Mouse (Mus musculus) heart, embryonic 16.5 days (tissue): ENCODE measurements around the gene Gm20911. TPM values are rescaled to one million over a fixed set of nuclear protein-coding genes. Genes with fewer than 3 reads are reported as not detected.
"Not testable (repeated sequence)": the region's sequence is repeated elsewhere in the genome, so short reads cannot be mapped to it uniquely, and the experiment has no call there.

Source experiments
- ATAC-seq: fragments of 200-750 bp; cut with Nextera tagmentation; replicated peaks from 2 replicates; pipeline ENCODE4 v1.8.0; 2017; ENCODE audit warnings: moderate number of reproducible peaks; ENCODE audit not compliant: insufficient read depth, low FRiP score; ENCODE audit errors: extremely low read depth
- H3K27ac ChIP-seq: fragments of 300-500 bp; sonication (generic); 2 replicates; pipeline ENCODE4 v1.5.1; 2014; ENCODE audit warnings: mild to moderate bottlenecking, low read length, control low read depth, moderate library complexity
- H3K27me3 ChIP-seq: fragments of 300-500 bp; sonication (generic); 2 replicates; pipeline ENCODE4 v1.6.1; 2014; ENCODE audit warnings: low read length, mixed read lengths; ENCODE audit not compliant: control insufficient read depth, insufficient read depth
- H3K36me3 ChIP-seq: fragments of 300-500 bp; sonication (generic); 2 replicates; pipeline ENCODE4 v1.6.1; 2014; ENCODE audit not compliant: control insufficient read depth, insufficient read depth
- H3K4me1 ChIP-seq: fragments of 300-500 bp; sonication (generic); 2 replicates; pipeline ENCODE4 v1.6.1; 2014; ENCODE audit warnings: low read length, mixed read lengths; ENCODE audit not compliant: control insufficient read depth, insufficient read depth
- H3K4me2 ChIP-seq: fragments of 300-500 bp; sonication (generic); 2 replicates; pipeline ENCODE4 v1.6.1; 2014; ENCODE audit warnings: low read depth, mild to moderate bottlenecking, control low read depth, low read length
- H3K4me3 ChIP-seq: fragments of 300-500 bp; sonication (generic); 2 replicates; pipeline ENCODE4 v1.5.1; 2014; ENCODE audit warnings: mild to moderate bottlenecking, control low read depth, low read length
- H3K9ac ChIP-seq: fragments of 300-500 bp; sonication (generic); 2 replicates; pipeline ENCODE4 v1.6.1; 2014; ENCODE audit warnings: low read length, control low read depth
- H3K9me3 ChIP-seq: fragments of 300-500 bp; sonication (generic); replicated peaks from 2 replicates; pipeline ENCODE4 v1.6.1; 2016; ENCODE audit warnings: low read length; ENCODE audit not compliant: control insufficient read depth
- WGBS: fragments of 180-500 bp; shearing (Covaris S2); extraction: QIAGEN DNeasy Blood & Tissue Kit; methylation state at CpG from one replicate; pipeline ENCODE4 v1.1.7; 2014; 5-methylcytosine and 5-hydroxymethylcytosine counted together
- polyA plus RNA-seq: library from polyadenylated mRNA; unstranded; fragments of >200 nt; fragmentation: Nextera tagmentation; extraction: Ambion mirVana; gene quantifications from 2 replicates; pipeline ENCODE4 v1.2.1, GENCODE M21; 2015

Gm20911 gene
- polyA plus RNA-seq = not detected in 2 replicates

DNA sequence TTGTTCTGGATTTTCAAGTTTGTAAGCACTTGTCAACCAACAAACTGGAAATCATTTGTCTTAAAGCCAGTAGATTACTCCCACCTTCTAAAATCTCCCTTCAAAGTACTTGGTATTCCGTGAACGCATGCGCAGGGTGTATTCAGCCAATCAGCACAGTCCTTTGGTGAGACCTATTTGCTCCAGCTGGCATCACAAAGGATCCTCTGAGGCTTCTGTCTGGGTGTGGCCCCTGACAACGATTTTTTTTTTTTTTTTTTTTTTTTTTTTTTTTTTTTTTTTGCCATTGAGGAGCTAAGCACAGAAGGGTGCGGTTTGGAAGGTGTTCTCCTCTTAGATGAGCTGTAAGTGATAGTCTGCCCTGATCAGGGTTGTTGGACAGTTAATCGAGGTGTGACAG, at the start of gene Gm20911:
Gene Gm20911, plus strand, starts transcription at position 301 of the 400 bp plus-strand sequence.
- H3K27ac ChIP-seq, H3K4me2 ChIP-seq, H3K27me3 ChIP-seq, ATAC-seq, H3K9ac ChIP-seq, H3K4me3 ChIP-seq, H3K4me1 ChIP-seq, H3K9me3 ChIP-seq, H3K36me3 ChIP-seq: not testable (repeated sequence)
- WGBS = no CpG with 5 or more reads among the region's 6 CpGs
